Mouse (Mus musculus) midbrain, embryonic 11.5 days (tissue): Measurements from ENCODE around the gene Ralgapb. TPM values are rescaled to one million over a fixed set of nuclear protein-coding genes. Genes with fewer than 3 reads are reported as not detected.

Experiments
- ATAC-seq: fragments of 200-750 bp; cut with Nextera tagmentation; 2 replicates; pipeline ENCODE4 v1.8.0; 2017; ENCODE audit warnings: moderate TSS enrichment, moderate library complexity; ENCODE audit not compliant: low FRiP score
- DNase-seq: peaks from one replicate; pipeline ENCODE4 v3.0.0; 2015; ENCODE audit warnings: low spot score; ENCODE audit errors: missing footprints
- H3K27ac ChIP-seq: fragments of 300-500 bp; sonication (generic); 2 replicates; pipeline ENCODE4 v1.5.1; 2014; ENCODE audit warnings: low read depth, low read length
- H3K27me3 ChIP-seq: fragments of 300-500 bp; sonication (generic); 2 replicates; pipeline ENCODE4 v1.6.1; 2014; ENCODE audit warnings: mild to moderate bottlenecking, low read length, moderate library complexity, mixed read lengths; ENCODE audit not compliant: control insufficient read depth, insufficient read depth
- H3K36me3 ChIP-seq: fragments of 300-500 bp; sonication (generic); 2 replicates; pipeline ENCODE4 v1.6.1; 2014; ENCODE audit warnings: mild to moderate bottlenecking, low read length, moderate library complexity, mixed read lengths; ENCODE audit not compliant: control insufficient read depth, insufficient read depth
- H3K4me1 ChIP-seq: fragments of 300-500 bp; sonication (generic); 2 replicates; pipeline ENCODE4 v1.6.1; 2014; ENCODE audit warnings: low read length; ENCODE audit not compliant: control insufficient read depth, insufficient read depth
- H3K4me2 ChIP-seq: fragments of 300-500 bp; sonication (generic); 2 replicates; pipeline ENCODE4 v1.6.1; 2014; ENCODE audit warnings: mild to moderate bottlenecking, moderate library complexity
- H3K4me3 ChIP-seq: fragments of 300-500 bp; sonication (generic); 2 replicates; pipeline ENCODE4 v1.5.1; 2014; ENCODE audit warnings: low read depth, low read length
- H3K9ac ChIP-seq: fragments of 300-500 bp; sonication (generic); 2 replicates; pipeline ENCODE4 v1.6.1; 2014; ENCODE audit warnings: low read length
- H3K9me3 ChIP-seq: fragments of 300-500 bp; sonication (generic); 2 replicates; pipeline ENCODE4 v1.6.1; 2016; ENCODE audit warnings: low read length; ENCODE audit not compliant: control insufficient read depth
- WGBS: fragments of 180-500 bp; shearing (Covaris S2); extraction: QIAGEN DNeasy Blood & Tissue Kit; methylation state at CpG from one replicate; pipeline ENCODE4 v1.1.7; 2014; 5-methylcytosine and 5-hydroxymethylcytosine counted together
- polyA plus RNA-seq: library from polyadenylated mRNA; unstranded; fragments of >200 nt; fragmentation: Nextera tagmentation; extraction: Ambion mirVana; gene quantifications from 2 replicates; pipeline ENCODE4 v1.2.1, GENCODE M21; 2014

Gene Ralgapb
- polyA plus RNA-seq, 1 experiment from 2014 or later: 20.1 TPM

GRCm38 (mm10) chr2:158501836-158502812 lies 92.5 kb downstream of the Ralgapb start, which contains the start of gene Adig:
Gene Adig (plus strand): TSS chr2:158502612.
- H3K4me3 ChIP-seq: no peak within 1 kb of the TSS
- H3K4me1 ChIP-seq: no peaks in the 10 kb centered on the region
- peak; percentile 78 for DNase-seq
- no peaks in the 10 kb centered on the region for H3K27me3 ChIP-seq
- no peaks in the 10 kb centered on the region for H3K36me3 ChIP-seq
- H3K9ac ChIP-seq: no peak within 1 kb of the TSS
- H3K4me2 ChIP-seq: no peak within 1 kb of the TSS
- ATAC-seq: no peak
- no peak within 1 kb of the TSS for H3K27ac ChIP-seq
- no peaks in the 10 kb centered on the region for H3K9me3 ChIP-seq
- 75% methylated on average over 11 of the region's 11 CpGs for WGBS

- H3K4me3 ChIP-seq: no peak overlapping the region
- ATAC-seq (no peak), DNase-seq (no peak)
- no peaks in the 10 kb centered on the region for H3K27me3 ChIP-seq
- no peaks in the 10 kb centered on the region for H3K4me1 ChIP-seq
- H3K9me3 ChIP-seq: no peaks in the 10 kb centered on the region
- 87% methylated on average over 7 of the region's 7 CpGs for WGBS
- no peak overlapping the region for H3K27ac ChIP-seq
- no peak overlapping the region for H3K9ac ChIP-seq
- no peaks in the 10 kb centered on the region for H3K36me3 ChIP-seq
- H3K4me2 ChIP-seq: no peak overlapping the region
These were observed 93.6 kb downstream of the Ralgapb start for GRCm38 (mm10) chr2:158503226-158503625.

GRCm38 (mm10) chr2:158503671-158504070 lies 94.0 kb downstream of the Ralgapb start:
- Histone ChIP-seq H3K9me3 (no peaks in the 10 kb centered on the region), H3K4me2 (no peak overlapping the region), H3K4me1 (no peaks in the 10 kb centered on the region), H3K4me3 (no peak overlapping the region), H3K27me3 (no peaks in the 10 kb centered on the region), H3K9ac (no peak overlapping the region), H3K36me3 (no peaks in the 10 kb centered on the region), H3K27ac (no peak overlapping the region)
- ATAC-seq: no peak
- 81% methylated on average over 4 of the region's 4 CpGs for WGBS
- DNase-seq: peak; percentile 75

- WGBS: 82% methylated on average over 5 of the region's 5 CpGs
- no peak overlapping the region for H3K4me3 ChIP-seq
- peak; percentile 39 for DNase-seq
- no peak overlapping the region for H3K4me2 ChIP-seq
- H3K36me3 ChIP-seq: no peaks in the 10 kb centered on the region
- H3K9ac ChIP-seq: no peak overlapping the region
- ATAC-seq: no peak
- H3K27me3 ChIP-seq: no peaks in the 10 kb centered on the region
- no peaks in the 10 kb centered on the region for H3K9me3 ChIP-seq
- H3K27ac ChIP-seq: no peak overlapping the region
- H3K4me1 ChIP-seq: no peaks in the 10 kb centered on the region
These were observed 96.8 kb downstream of the Ralgapb start for GRCm38 (mm10) chr2:158506475-158506874.

GRCm38 (mm10) chr2:158507046-158507445 lies 97.4 kb downstream of the Ralgapb start:
- H3K27ac ChIP-seq: no peak overlapping the region
- WGBS: 93% methylated on average over 10 of the region's 10 CpGs
- H3K9ac ChIP-seq: no peak overlapping the region
- ATAC-seq (no peak), DNase-seq (no peak)
- no peak overlapping the region for H3K4me2 ChIP-seq
- H3K4me3 ChIP-seq: no peak overlapping the region
- H3K4me1 ChIP-seq: no peaks in the 10 kb centered on the region
- H3K36me3 ChIP-seq: no peaks in the 10 kb centered on the region
- H3K27me3 ChIP-seq: no peaks in the 10 kb centered on the region
- H3K9me3 ChIP-seq: no peaks in the 10 kb centered on the region

GRCm38 (mm10) chr2:158510665-158511064 lies 101.0 kb downstream of the Ralgapb start:
- Histone ChIP-seq H3K4me2 (no peak overlapping the region), H3K27ac (no peak overlapping the region), H3K9ac (no peak overlapping the region), H3K27me3 (no peaks in the 10 kb centered on the region), H3K4me1 (no peaks in the 10 kb centered on the region), H3K4me3 (no peak overlapping the region), H3K9me3 (no peaks in the 10 kb centered on the region), H3K36me3 (no peaks in the 10 kb centered on the region)
- 83% methylated on average over 6 of the region's 6 CpGs for WGBS
- no peak for ATAC-seq
- DNase-seq: no peak

- Histone ChIP-seq H3K4me2 (no peak within 1 kb of the TSS), H3K9me3 (no peaks in the 10 kb centered on the region), H3K4me3 (no peak within 1 kb of the TSS), H3K27me3 (no peaks in the 10 kb centered on the region), H3K4me1 (no peaks in the 10 kb centered on the region), H3K9ac (no peak within 1 kb of the TSS), H3K27ac (no peak within 1 kb of the TSS), H3K36me3 (no peaks in the 10 kb centered on the region)
- ATAC-seq: no peak
- WGBS: 91% methylated on average over 10 of the region's 10 CpGs
- peak; percentile 14 for DNase-seq
These were observed 102.9 kb downstream of the Ralgapb start, which contains the start of gene Arhgap40 for GRCm38 (mm10) chr2:158512528-158512927. Gene Arhgap40 (plus strand): TSS chr2:158512796.

- H3K4me2 ChIP-seq: no peak overlapping the region
- H3K9ac ChIP-seq: no peak overlapping the region
- no peaks in the 10 kb centered on the region for H3K27me3 ChIP-seq
- 75% methylated on average over 12 of the region's 12 CpGs for WGBS
- H3K9me3 ChIP-seq: no peaks in the 10 kb centered on the region
- H3K36me3 ChIP-seq: no peaks in the 10 kb centered on the region
- H3K4me3 ChIP-seq: no peak overlapping the region
- no peaks in the 10 kb centered on the region for H3K4me1 ChIP-seq
- H3K27ac ChIP-seq: no peak overlapping the region
- ATAC-seq: no peak
- peak; percentile 72 for DNase-seq
These were observed 104.2 kb downstream of the Ralgapb start for GRCm38 (mm10) chr2:158513821-158514336.

- 79% methylated on average over 6 of the region's 6 CpGs for WGBS
- H3K27ac ChIP-seq: no peak overlapping the region
- H3K27me3 ChIP-seq: no peaks in the 10 kb centered on the region
- no peak for ATAC-seq
- H3K4me1 ChIP-seq: no peaks in the 10 kb centered on the region
- H3K9ac ChIP-seq: no peak overlapping the region
- H3K4me3 ChIP-seq: no peak overlapping the region
- H3K36me3 ChIP-seq: no peaks in the 10 kb centered on the region
- DNase-seq: no peak
- H3K9me3 ChIP-seq: no peaks in the 10 kb centered on the region
- H3K4me2 ChIP-seq: no peak overlapping the region
These were observed 108.9 kb downstream of the Ralgapb start for GRCm38 (mm10) chr2:158518583-158518982.
